Mouse (Mus musculus) thymus, adult 2 months (tissue): ENCODE results near the gene Col6a5. TPM values are rescaled to one million over a fixed set of nuclear protein-coding genes. Genes with fewer than 3 reads are reported as not detected.

Experiments used
- DNase-seq: peaks from one replicate; pipeline ENCODE4 v3.0.0; 2021
- H3K27ac ChIP-seq: fragments of 200-500 bp; 2 replicates; pipeline ENCODE4 v1.5.1; 2012; ENCODE audit warnings: low read length, control low read depth; ENCODE audit not compliant: control insufficient read depth, insufficient read depth
- H3K27me3 ChIP-seq: fragments of 200-500 bp; 2 replicates; pipeline ENCODE4 v1.6.1; 2012; ENCODE audit warnings: mild to moderate bottlenecking, low read length, moderate library complexity, mixed read lengths; ENCODE audit not compliant: control insufficient read depth, insufficient read depth
- H3K36me3 ChIP-seq: fragments of 200-500 bp; 2 replicates; pipeline ENCODE4 v1.6.1; 2012; ENCODE audit warnings: mild to moderate bottlenecking, low read length, moderate library complexity; ENCODE audit not compliant: control insufficient read depth, insufficient read depth
- H3K4me1 ChIP-seq: fragments of 200-500 bp; replicated peaks from 2 replicates; pipeline ENCODE4 v1.6.1; 2012; ENCODE audit warnings: low read length; ENCODE audit not compliant: control insufficient read depth, insufficient read depth
- H3K4me3 ChIP-seq: fragments of 200-500 bp; 2 replicates; pipeline ENCODE4 v1.5.1; 2012; ENCODE audit warnings: mild to moderate bottlenecking, low read length, control low read depth, moderate library complexity; ENCODE audit not compliant: control insufficient read depth, insufficient read depth
- CTCF ChIP-seq: fragments of 200-500 bp; IDR thresholded peaks from 2 replicates; pipeline ENCODE4 v1.5.1; 2012; ENCODE audit warnings: mild to moderate bottlenecking, control low read depth, low read length, moderate library complexity, borderline replicate concordance; ENCODE audit not compliant: control insufficient read depth, poor library complexity, insufficient read depth; ENCODE audit errors: extremely low read depth
- POLR2A ChIP-seq: fragments of 200-500 bp; IDR thresholded peaks from 2 replicates; pipeline ENCODE4 v1.6.1; 2012; ENCODE audit warnings: mild to moderate bottlenecking, low read length, control low read depth, moderate library complexity; ENCODE audit not compliant: control insufficient read depth, poor library complexity, insufficient read depth; ENCODE audit errors: extremely low read depth
- WGBS: fragments of 180-500 bp; shearing (Covaris S2); methylation state at CpG from one replicate; pipeline ENCODE4 v1.1.7; 2018; 5-methylcytosine and 5-hydroxymethylcytosine counted together
- polyA plus RNA-seq: library from polyadenylated mRNA; depleted of rRNA; stranded (reverse); fragments of >200 nt; gene quantifications from 2 replicates; pipeline ENCODE4 v1.2.3, GENCODE M21; 2012

Col6a5 gene
- polyA plus RNA-seq, 1 experiment: 0.84 TPM

GRCm38 (mm10) chr9:105978479-105978878 is 18.0 kb upstream of the Col6a5 start:
- TF ChIP-seq POLR2A: no peak
- TF ChIP-seq CTCF: no peak
- H3K27ac ChIP-seq: no peak overlapping the region
- no peaks in the 10 kb centered on the region for H3K4me1 ChIP-seq
- no peak for DNase-seq
- no peaks in the 10 kb centered on the region for H3K27me3 ChIP-seq
- H3K4me3 ChIP-seq: no peak overlapping the region
- WGBS: 94% methylated on average over 8 of the region's 8 CpGs
- H3K36me3 ChIP-seq: no peaks in the 10 kb centered on the region

GRCm38 (mm10) chr9:105976871-105977270 is 16.4 kb upstream of the Col6a5 start:
- WGBS: 40% methylated on average over 13 of the region's 13 CpGs
- H3K4me3 ChIP-seq: no peak overlapping the region
- H3K27ac ChIP-seq: no peak overlapping the region
- H3K36me3 ChIP-seq: no peaks in the 10 kb centered on the region
- DNase-seq: no peak
- H3K4me1 ChIP-seq: no peaks in the 10 kb centered on the region
- H3K27me3 ChIP-seq: no peaks in the 10 kb centered on the region
- TF ChIP-seq CTCF: no peak
- TF ChIP-seq POLR2A: no peak

- Histone ChIP-seq H3K4me3 (no peak overlapping the region), H3K27ac (no peak overlapping the region), H3K4me1 (no peaks in the 10 kb centered on the region), H3K36me3 (no peaks in the 10 kb centered on the region), H3K27me3 (no peaks in the 10 kb centered on the region)
- WGBS: 78% methylated on average over 6 of the region's 6 CpGs
- TF ChIP-seq POLR2A: no peak
- no peak for TF ChIP-seq CTCF
- no peak for DNase-seq
These were observed 15.9 kb upstream of the Col6a5 start for GRCm38 (mm10) chr9:105976314-105976713.

GRCm38 (mm10) chr9:105973736-105974135 is 13.3 kb upstream of the Col6a5 start:
- Histone ChIP-seq H3K4me3 (no peak overlapping the region), H3K27ac (no peak overlapping the region), H3K36me3 (no peaks in the 10 kb centered on the region), H3K27me3 (no peaks in the 10 kb centered on the region), H3K4me1 (no peaks in the 10 kb centered on the region)
- 95% methylated on average over 1 of the region's 1 CpGs for WGBS
- TF ChIP-seq POLR2A: no peak
- no peak for TF ChIP-seq CTCF
- no peak for DNase-seq

- H3K36me3 ChIP-seq: no peaks in the 10 kb centered on the region
- H3K27ac ChIP-seq: no peak overlapping the region
- H3K27me3 ChIP-seq: no peaks in the 10 kb centered on the region
- WGBS: 99% methylated on average over 3 of the region's 3 CpGs
- TF ChIP-seq CTCF (no peak), POLR2A (no peak)
- DNase-seq: no peak
- no peaks in the 10 kb centered on the region for H3K4me1 ChIP-seq
- no peak overlapping the region for H3K4me3 ChIP-seq
These were observed 11.6 kb upstream of the Col6a5 start for GRCm38 (mm10) chr9:105972031-105972430.

GRCm38 (mm10) chr9:105971351-105971894 is 11.0 kb upstream of the Col6a5 start:
- no peak for DNase-seq
- no peaks in the 10 kb centered on the region for H3K36me3 ChIP-seq
- no peak overlapping the region for H3K27ac ChIP-seq
- TF ChIP-seq POLR2A (no peak), CTCF (no peak)
- H3K27me3 ChIP-seq: no peaks in the 10 kb centered on the region
- WGBS: 94% methylated on average over 14 of the region's 14 CpGs
- no peaks in the 10 kb centered on the region for H3K4me1 ChIP-seq
- no peak overlapping the region for H3K4me3 ChIP-seq

- 89% methylated on average over 5 of the region's 5 CpGs for WGBS
- no peak for TF ChIP-seq CTCF
- TF ChIP-seq POLR2A: no peak
- Histone ChIP-seq H3K27ac (no peak overlapping the region), H3K4me3 (no peak overlapping the region), H3K36me3 (no peaks in the 10 kb centered on the region), H3K27me3 (no peaks in the 10 kb centered on the region), H3K4me1 (no peaks in the 10 kb centered on the region)
- no peak for DNase-seq
These were observed 10.5 kb upstream of the Col6a5 start for GRCm38 (mm10) chr9:105970901-105971300.
